Mouse (Mus musculus) olfactory bulb, adult 2 months (tissue): Measurements from ENCODE around the gene Pm20d1. TPM values are rescaled to one million over a fixed set of nuclear protein-coding genes. Genes with fewer than 3 reads are reported as not detected.
"Not testable (repeated sequence)": the region's sequence is repeated elsewhere in the genome, so short reads cannot be mapped to it uniquely, and the experiment has no call there.

Experiments used
- H3K27ac ChIP-seq: fragments of 200-500 bp; 2 replicates; pipeline ENCODE4 v1.5.1; 2012; ENCODE audit warnings: low read depth, low read length; ENCODE audit not compliant: insufficient read depth
- H3K4me1 ChIP-seq: fragments of 200-500 bp; 2 replicates; pipeline ENCODE4 v1.6.1; 2012; ENCODE audit warnings: low read length; ENCODE audit not compliant: control insufficient read depth, insufficient read depth
- H3K4me3 ChIP-seq: fragments of 200-500 bp; 2 replicates; pipeline ENCODE4 v1.5.1; 2012; ENCODE audit warnings: mild to moderate bottlenecking, low read depth, low read length, moderate library complexity; ENCODE audit not compliant: insufficient read depth
- CTCF ChIP-seq: fragments of 200-500 bp; IDR thresholded peaks from 2 replicates; pipeline ENCODE4 v1.5.1; 2012; ENCODE audit warnings: low read depth, mild to moderate bottlenecking, low read length, moderate library complexity; ENCODE audit not compliant: insufficient read depth
- POLR2A ChIP-seq: fragments of 200-500 bp; IDR thresholded peaks from 2 replicates; pipeline ENCODE4 v1.6.1; 2012; ENCODE audit warnings: mild to moderate bottlenecking, low read depth, low read length, moderate library complexity; ENCODE audit not compliant: insufficient read depth
- WGBS: fragments of 180-500 bp; shearing (Covaris S2); methylation state at CpG from one replicate; pipeline ENCODE4 v1.1.7; 2018; 5-methylcytosine and 5-hydroxymethylcytosine counted together
- polyA plus RNA-seq: library from polyadenylated mRNA; stranded (reverse); fragments of >200 nt; gene quantifications from 2 replicates; pipeline ENCODE4 v1.2.4, GENCODE M21; 2012; ENCODE audit warnings: low replicate concordance; ENCODE audit not compliant: missing spikeins, insufficient read depth, insufficient read length

The Pm20d1 gene
- polyA plus RNA-seq, 1 experiment, result not detected

DNA sequence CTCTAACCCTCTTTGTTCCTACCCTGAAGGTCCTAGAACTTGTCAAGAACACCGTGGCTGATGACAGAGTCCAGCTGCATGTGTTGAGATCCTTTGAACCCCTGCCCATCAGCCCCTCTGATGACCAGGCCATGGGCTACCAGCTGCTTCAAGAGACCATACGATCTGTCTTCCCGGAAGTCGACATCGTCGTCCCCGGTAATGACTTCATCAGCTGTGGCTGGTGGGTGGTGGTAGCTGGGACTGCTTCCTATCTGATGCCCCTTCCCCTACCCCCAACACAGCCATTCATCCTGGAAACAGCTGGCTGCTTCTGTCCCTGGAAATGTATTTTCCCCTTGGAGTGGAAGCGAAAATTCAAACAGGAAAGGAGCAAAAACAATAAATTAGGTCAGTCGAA lies 14.8 kb downstream of the Pm20d1 start:
- no peak overlapping the region for H3K27ac ChIP-seq
- WGBS, result 83% methylated on average over 9 of the region's 9 CpGs
- no peak overlapping the region for H3K4me3 ChIP-seq
- peaks cover 9% of the 10 kb centered on the region; the same call in 1 of the 2 replicates for H3K4me1 ChIP-seq
- no peak for TF ChIP-seq CTCF
- no peak for TF ChIP-seq POLR2A

DNA sequence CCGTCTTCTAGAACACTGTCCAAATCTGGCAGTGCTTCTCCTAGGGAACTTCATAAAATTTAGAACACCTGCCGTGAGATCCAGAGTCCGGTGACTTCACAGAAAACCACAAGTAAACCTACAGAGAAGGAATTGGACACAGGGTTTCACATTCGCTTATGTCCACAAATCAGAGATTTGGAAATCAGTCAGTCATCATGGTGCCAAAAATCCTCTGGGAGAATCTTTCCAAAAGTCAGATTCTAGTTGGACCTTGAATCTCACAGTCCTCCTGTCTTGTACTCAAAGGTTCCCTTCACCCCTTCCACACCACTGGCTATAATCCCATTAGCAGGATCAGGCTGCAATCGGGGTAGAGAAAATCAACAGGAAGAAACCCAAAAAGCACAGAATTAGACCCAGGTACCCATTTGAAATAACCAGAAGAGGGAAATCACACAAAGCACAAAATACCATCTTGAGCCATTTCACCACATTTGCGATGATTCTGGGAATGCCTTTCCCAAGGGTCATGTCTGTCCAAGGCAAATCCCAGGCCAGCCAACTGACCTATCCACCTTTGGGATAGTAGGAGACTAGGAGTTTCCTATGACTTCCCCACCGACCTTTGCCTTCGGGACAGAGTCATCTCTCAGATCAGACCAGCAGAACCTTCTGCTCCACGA lies 15.6 kb downstream of the Pm20d1 start:
- Histone ChIP-seq H3K4me1 (peaks cover 9% of the 10 kb centered on the region; the same call in 1 of the 2 replicates), H3K27ac (no peak overlapping the region), H3K4me3 (no peak overlapping the region)
- WGBS, result 90% methylated on average over 9 of the region's 9 CpGs
- TF ChIP-seq CTCF (no peak), POLR2A (no peak)

DNA sequence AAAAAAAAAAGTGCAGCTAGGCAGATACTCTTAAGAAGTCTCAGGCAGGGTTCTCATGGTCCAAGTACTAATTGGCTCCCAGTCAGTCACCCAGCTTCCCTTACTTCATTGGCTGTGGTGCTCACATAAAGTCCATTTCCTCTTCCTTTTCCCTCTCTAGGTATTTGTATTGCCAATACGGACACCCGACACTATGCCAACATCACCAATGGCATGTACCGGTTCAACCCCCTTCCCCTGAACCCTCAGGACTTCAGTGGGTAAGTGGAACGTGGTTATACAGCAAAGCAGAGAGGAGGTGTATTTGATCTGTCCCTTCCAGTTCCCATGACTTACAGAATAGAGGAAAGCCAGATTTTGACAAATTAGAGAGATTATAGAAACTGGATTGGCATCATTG lies 16.6 kb downstream of the Pm20d1 start:
- TF ChIP-seq POLR2A (no peak), CTCF (no peak)
- WGBS, result 93% methylated on average over 4 of the region's 4 CpGs
- no peak overlapping the region for H3K4me3 ChIP-seq
- no peak overlapping the region for H3K27ac ChIP-seq
- peaks cover 9% of the 10 kb centered on the region; the same call in 1 of the 2 replicates for H3K4me1 ChIP-seq

DNA sequence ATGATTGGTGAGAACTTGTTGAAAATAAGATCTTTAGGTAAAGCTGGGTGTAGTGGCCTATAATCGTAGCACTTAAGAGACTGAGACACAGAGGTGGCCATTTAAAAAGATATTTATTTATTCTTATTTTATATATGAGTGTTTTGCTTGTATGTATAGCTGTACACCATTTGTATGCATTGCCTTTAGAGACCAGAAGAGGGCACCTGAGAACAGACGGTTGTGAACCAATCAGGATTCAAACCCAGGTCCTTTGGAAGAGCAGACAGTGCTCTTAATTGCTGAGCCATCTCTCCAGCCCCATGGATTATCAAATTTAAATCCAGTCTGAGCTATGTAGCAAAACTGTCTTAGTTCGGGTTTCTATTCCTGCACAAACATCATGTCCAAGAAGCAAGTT lies 17.0 kb downstream of the Pm20d1 start:
- WGBS, result 89% methylated on average over 3 of the region's 3 CpGs

DNA sequence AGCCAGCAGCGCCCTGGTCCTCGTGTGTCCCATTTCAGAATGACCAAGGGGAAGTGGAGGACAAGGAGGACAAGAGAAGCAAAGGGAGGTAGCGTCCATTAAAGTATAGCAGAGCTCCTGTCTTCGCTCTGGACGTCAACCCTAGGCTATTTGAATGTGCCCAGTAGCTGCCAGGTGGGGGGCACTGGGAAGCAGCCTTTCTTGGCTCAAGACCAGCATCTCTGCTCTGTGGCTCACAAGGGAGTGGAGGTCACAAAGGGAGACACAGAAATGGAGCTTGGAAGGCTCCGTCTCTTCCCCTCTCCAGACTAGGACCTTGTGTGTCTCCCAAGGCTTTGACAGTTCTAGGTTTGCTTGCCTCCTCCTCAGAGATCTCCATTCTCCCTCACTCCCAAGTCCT lies 19.7 kb downstream of the Pm20d1 start:
- Histone ChIP-seq H3K27ac (no peak overlapping the region), H3K4me3 (no peak overlapping the region), H3K4me1 (peaks cover 5% of the 10 kb centered on the region; the same call in 1 of the 2 replicates)
- TF ChIP-seq CTCF, result no peak
- TF ChIP-seq POLR2A, result no peak
- 60% methylated on average over 6 of the region's 6 CpGs for WGBS

More for the DNA sequence above, 17.0 kb downstream of the Pm20d1 start:
- Histone ChIP-seq H3K27ac (no peak overlapping the region), H3K4me3 (no peak overlapping the region), H3K4me1 (peaks cover 9% of the 10 kb centered on the region; the same call in 1 of the 2 replicates)
- no peak for TF ChIP-seq POLR2A
- no peak for TF ChIP-seq CTCF

- not testable (repeated sequence) for H3K4me1 ChIP-seq, H3K4me3 ChIP-seq, H3K27ac ChIP-seq
- WGBS, result 45% methylated on average over 9 of the region's 9 CpGs
Observed at GRCm38 (mm10) chr1:131820353-131820752, 23.2 kb downstream of the Pm20d1 start.

GRCm38 (mm10) chr1:131820887-131821328 lies 23.7 kb downstream of the Pm20d1 start:
- Histone ChIP-seq H3K27ac (no peak overlapping the region), H3K4me1 (peaks cover 3% of the 10 kb centered on the region; the same call in 1 of the 2 replicates)
- WGBS, result 44% methylated on average over 10 of the region's 10 CpGs

DNA sequence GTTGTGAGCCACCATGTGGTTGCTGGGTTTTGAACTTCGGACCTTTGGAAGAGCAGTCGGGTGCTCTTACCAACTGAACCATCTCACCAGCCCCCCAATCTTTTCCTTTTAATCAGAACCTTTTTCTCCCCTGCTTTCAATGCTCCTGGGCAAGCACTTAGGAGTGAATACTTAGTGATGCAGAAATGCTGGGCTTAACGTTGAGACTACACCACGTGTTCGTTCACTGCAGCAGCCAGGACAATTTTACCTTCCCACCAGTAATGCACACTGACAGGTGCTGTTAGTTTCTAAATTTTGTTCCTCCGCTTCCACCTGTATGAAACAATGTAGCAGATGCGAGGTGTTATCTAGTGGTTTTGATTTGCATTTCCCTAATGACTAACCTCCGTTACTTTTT lies 25.1 kb downstream of the Pm20d1 start:
- Histone ChIP-seq H3K4me1 (peaks cover 2% of the 10 kb centered on the region), H3K27ac (no peak overlapping the region), H3K4me3 (no peak overlapping the region)
- 78% methylated on average over 8 of the region's 8 CpGs for WGBS
- no peak for TF ChIP-seq POLR2A
- TF ChIP-seq CTCF, result no peak

More at GRCm38 (mm10) chr1:131820887-131821328, 23.7 kb downstream of the Pm20d1 start:
- TF ChIP-seq POLR2A, result no peak
- TF ChIP-seq CTCF, result no peak
- no peak overlapping the region for H3K4me3 ChIP-seq

GRCm38 (mm10) chr1:131822856-131823492 lies 25.8 kb downstream of the Pm20d1 start:
- no peak overlapping the region for H3K27ac ChIP-seq
- TF ChIP-seq POLR2A (no peak), CTCF (no peak)
- WGBS, result 87% methylated on average over 1 of the region's 1 CpGs
- no peak overlapping the region for H3K4me3 ChIP-seq
- peaks cover 5% of the 10 kb centered on the region for H3K4me1 ChIP-seq

- Histone ChIP-seq H3K4me1 (peaks cover 5% of the 10 kb centered on the region), H3K27ac (no peak overlapping the region), H3K4me3 (no peak overlapping the region)
- WGBS, result 81% methylated on average over 5 of the region's 5 CpGs
- TF ChIP-seq CTCF (no peak), POLR2A (no peak)
Observed at GRCm38 (mm10) chr1:131823563-131823962, 26.4 kb downstream of the Pm20d1 start.
